Mouse (Mus musculus) cerebellum, adult 2 months (tissue): Measurements from ENCODE around the gene Ccnjl.
A peak's percentile ranks its signal among the peaks of the same experiment; 100 is the strongest.

ENCODE experiments used
- CTCF ChIP-seq: fragments of 200-500 bp; IDR thresholded peaks from 2 replicates; pipeline ENCODE4 v1.5.1; 2011; ENCODE audit warnings: low read depth, mild to moderate bottlenecking, control low read depth, low read length, moderate library complexity, borderline replicate concordance; ENCODE audit not compliant: insufficient read depth
- POLR2A ChIP-seq: fragments of 200-500 bp; IDR thresholded peaks from 2 replicates; pipeline ENCODE4 v1.6.1; 2011; ENCODE audit warnings: low read length, control low read depth, borderline replicate concordance; ENCODE audit not compliant: insufficient read depth

DNA sequence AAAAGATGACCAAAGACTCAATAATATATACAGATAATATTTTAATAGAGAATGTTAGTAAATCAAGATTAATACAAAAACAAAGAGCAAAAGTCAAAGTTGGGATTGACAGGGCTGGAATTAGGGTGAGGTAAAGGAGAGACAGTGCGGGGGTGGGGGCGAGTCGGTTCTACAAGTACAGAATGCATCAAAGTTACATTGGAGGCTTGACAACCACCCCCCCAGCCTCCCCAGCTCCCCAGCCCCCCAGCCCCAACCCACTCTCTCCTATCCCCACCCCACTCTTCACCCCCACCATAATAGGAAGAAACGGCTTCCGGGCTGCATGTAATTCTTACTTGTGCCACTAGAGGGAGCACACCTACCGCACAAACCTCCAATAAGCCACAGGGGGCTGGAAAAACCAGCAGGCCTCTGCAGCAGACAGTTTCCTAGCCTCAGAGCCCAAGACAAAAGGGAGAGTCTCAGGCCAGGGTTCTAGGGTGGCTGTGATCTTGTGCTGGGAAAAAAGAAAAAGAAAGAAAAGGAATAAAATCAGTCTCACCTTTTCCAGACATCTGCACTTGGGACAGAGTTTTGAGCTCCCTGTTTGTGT lies 34.7 kb upstream of the Ccnjl start:
- TF ChIP-seq CTCF (peak; percentile 91), POLR2A (no peak)
